Mouse (Mus musculus): ENCODE results near the gene Celsr3.

DNA sequence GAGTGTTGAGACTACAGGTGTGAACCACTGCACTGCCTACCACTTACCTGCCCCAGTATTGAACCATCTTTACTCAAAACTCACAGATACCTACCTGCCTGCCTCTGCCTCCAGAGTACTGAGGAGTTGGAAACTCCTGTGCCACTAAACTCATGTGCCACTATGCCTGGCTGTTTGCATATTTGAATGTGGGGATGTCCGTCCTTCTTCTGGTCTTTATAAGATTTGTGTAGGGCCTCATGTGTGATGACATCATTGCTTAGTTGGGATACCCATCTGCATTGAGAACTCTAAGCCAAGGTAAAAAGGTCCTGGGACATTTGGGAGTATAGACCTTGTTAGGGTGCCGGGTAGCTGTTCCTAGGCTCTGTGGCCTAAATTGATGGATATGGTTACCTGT, 39.0 kb upstream of the Celsr3 start:
- TF ChIP-seq CTCF (IDR thresholded peaks at IDR 0.05; ENCODE audit: extremely low read depth, insufficient read length, insufficient replicate concordance, low read depth, low read length): no peak
- TF ChIP-seq POLR2A (IDR thresholded peaks at IDR 0.05; ENCODE audit: low read depth, low read length): no peak

Measured in small intestine, adult 2 months (tissue).